Mouse (Mus musculus) fibroblast of lung, adult 2 months (primary cell): Measurements from ENCODE around the gene Serpina3f.

Experiments
- DNase-seq: peaks from one replicate; pipeline ENCODE4 v3.0.0-alpha.2; 2011; ENCODE audit warnings: low read depth

Serpina3f gene

DNA sequence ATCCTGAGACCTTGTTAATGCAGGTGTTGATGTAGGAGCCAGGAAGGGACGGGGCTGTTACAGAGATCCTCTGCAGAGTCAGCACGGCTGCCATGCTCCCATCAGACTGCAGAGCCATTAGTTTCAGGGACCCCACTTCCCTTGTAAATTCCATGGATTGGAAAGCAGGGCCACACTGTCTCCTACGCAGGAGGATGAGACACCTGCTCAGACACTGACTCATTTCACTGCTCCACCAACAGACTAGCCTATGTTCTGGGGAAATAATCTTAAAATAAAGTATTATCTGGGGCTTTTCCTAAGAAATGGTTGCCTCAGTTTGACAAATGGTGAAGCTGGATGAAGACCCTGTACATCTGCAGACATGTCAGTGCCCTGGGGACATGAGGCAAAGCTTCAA is 33.9 kb downstream of the Serpina3f start:
- no peak for DNase-seq

DNA sequence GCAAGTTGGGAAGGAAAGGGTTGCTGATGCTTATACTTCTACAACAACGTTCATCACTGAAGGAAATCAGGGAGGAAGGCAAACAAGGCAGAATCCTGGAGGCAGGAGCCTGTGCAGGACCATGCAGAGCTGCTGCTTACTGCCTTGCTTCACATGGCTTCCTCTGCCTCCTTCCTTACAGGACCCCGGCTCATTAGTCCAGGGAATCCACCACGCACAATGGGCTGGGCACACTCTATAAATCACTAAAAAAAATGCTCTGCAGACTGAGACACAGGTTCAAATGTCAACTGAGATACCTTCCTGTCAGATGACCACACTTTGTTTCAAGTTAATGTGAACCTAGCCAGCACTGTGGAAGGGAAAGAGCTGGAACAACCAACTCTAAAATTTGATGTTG is 46.7 kb downstream of the Serpina3f start:
- DNase-seq, result no peak

DNA sequence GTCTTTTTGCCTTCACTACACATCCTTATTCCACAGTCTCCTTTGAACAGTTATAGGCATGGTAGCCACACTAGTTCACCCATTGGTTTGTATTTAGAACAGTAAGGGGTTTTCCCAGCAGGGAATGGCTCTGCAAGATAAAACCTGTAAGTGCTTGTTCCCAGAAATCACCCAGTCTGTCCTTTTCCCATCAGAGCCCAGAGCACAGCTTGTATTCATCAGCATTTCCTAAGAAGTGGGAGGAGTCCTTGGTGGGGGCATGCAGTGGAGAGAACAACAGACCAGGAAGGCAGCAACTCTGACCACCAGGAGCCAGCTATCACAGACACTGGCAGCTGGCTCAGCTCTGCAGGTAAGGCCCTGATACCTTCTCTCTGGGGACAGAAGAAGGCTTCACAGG is 48.5 kb downstream of the Serpina3f start, which contains the start of gene Serpina3i:
Serpina3i (plus strand) TSS at position 260 of the 400 bp plus-strand sequence.
- DNase-seq, result no peak

- DNase-seq, result no peak
These were observed 52.0 kb downstream of the Serpina3f start for GRCm38 (mm10) chr12:104266374-104266773.
